Mouse (Mus musculus) forelimb bud, embryonic 11.5 days (tissue): ENCODE measurements at regions not wholly inside any gene's neighbourhood (a gene's known extent, or its start where the extent isn't known, plus 50 kb on each side); places are given as distances from the start of the nearest gene placed in this dataset.

Source experiments
- DNase-seq: peaks from one replicate; pipeline ENCODE4 v3.0.0-alpha.2; 2012; ENCODE audit warnings: low read depth, low spot score

GRCm38 (mm10) chr9:61707875-61708274 lies 206.5 kb downstream of the Rplp1 start:
- DNase-seq, result no peak

GRCm38 (mm10) chr9:61707296-61707695 lies 207.0 kb downstream of the Rplp1 start:
- no peak for DNase-seq

GRCm38 (mm10) chr9:61706263-61706755 lies 208.0 kb downstream of the Rplp1 start:
- no peak for DNase-seq

GRCm38 (mm10) chr9:61705586-61706233 lies 208.6 kb downstream of the Rplp1 start:
- DNase-seq, result no peak

- no peak for DNase-seq
These were observed 211.0 kb downstream of the Rplp1 start for GRCm38 (mm10) chr9:61703301-61703700.

- DNase-seq, result no peak
These were observed 211.9 kb downstream of the Rplp1 start for GRCm38 (mm10) chr9:61702280-61702966.

- no peak for DNase-seq
These were observed 213.8 kb downstream of the Rplp1 start for GRCm38 (mm10) chr9:61700576-61700975.

GRCm38 (mm10) chr9:61699618-61700017 lies 214.7 kb downstream of the Rplp1 start:
- DNase-seq, result no peak

DNA sequence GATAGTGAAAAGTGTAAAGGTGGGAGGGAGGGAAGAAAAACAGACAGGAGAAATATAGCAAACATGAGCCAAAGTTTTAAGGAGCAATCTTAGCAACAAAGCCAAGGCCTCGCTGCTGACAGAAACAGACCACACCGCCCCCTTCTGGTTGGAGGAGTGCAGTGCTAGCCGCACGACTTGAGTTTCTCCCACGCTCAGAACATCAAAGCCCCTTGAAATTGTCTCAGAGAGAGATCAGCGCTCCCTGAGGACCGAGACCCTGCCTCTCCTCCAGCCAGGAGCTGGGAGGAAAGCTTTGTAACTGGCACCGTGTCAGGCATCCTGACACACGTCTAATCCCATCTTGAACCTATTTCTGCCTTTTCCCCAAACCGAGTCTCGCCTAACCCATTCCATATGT lies 216.4 kb downstream of the Rplp1 start:
- peak; percentile 89 for DNase-seq

DNA sequence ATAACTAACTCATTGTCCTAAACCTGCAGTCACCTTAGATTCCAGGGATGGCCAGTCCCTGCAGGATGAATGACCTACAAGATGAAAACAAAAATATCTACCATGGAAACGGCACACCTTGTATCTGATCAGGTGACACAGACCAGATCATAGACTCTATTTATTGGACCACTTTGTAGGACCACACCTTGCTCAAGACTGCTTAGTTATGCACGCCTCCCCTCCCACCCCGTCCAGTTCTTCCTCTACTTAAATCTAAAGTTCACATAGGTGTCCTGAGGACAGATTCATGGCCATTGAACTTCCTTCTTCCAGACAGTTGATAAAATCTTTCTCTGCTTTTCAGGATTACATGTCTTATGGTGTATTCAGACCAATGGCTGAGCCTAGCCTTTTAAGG lies 217.5 kb downstream of the Rplp1 start:
- no peak for DNase-seq

DNA sequence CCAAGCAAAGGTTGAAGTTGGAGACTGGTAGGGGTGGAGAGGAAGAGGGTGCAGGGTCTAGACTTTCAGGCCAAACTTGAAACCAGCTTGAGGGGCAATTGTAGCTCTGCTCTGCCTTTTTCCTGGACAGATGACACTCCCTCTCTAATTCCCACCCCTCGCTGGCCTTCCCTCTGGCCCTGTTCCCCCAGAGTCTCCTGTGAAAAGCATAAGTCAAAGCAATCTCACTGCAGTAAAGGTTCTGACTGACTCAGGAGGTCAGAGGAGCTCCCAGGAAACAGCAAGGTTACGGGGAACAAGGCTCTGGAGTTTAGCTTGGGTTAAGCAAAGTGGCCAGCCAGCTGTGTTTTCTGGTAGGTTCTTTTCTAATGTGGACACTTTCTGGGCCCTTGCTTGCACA lies 218.5 kb downstream of the Rplp1 start:
- DNase-seq, result no peak

DNA sequence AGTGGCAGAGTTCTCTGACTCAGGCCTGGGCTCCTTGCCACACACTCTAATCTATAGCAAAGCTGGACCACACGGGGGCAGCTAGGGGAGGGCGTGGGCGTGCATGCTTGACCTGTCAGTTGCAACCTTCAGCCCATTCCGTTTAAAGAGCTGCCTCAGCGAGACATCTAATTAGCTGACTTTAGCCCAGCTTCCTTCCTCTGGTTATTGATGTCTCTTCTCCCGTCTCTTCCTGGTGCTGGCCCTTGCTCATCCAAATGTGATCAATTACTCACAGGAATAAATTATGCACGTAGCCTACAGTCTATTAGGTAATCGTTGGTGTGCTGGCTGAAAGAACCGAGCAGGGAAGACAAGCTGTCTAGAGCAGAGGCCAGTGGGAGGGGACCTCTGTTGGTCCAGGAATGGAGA lies 219.0 kb downstream of the Rplp1 start:
- no peak for DNase-seq

DNA sequence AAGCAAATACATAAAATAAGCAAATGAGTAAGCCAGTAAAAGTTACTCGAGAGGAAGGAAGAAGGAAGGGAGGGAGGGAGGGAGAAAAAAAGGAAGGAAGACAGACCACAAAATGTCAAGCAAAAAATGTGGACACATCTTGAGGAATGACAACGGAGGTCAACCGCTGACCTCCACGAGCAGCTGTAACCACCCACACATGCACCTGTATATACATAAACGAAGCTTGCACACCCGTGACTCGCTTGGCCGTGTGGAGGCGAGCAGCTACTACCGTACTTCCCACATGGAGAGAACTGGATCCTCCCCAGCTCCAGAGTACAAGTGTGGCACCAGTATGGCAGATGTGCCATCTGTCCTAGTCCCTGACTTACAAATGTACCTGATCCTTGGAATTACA lies 220.1 kb downstream of the Rplp1 start:
- DNase-seq, result no peak

DNA sequence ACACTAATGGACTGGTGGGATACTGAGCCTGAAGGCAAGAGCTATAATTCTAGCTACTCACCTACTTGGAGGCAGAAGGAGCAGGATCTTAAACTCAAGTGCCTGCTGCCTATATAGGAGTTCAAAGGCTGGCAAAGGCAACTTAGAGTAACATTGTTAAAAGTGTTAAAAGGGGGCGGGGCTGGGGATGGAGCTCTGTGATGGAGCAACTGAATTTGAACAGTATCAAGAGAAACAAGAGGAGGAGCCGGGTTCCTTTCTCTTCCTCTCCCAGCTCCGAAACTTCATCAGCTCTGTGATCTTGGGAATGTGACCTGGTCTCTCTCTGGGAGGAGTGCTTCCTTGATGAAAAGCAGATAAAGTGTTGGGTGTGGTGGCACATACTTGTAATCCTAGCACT lies 223.6 kb downstream of the Rplp1 start:
- DNase-seq, result no peak

GRCm38 (mm10) chr9:61689939-61690338 lies 224.4 kb downstream of the Rplp1 start:
- no peak for DNase-seq

DNA sequence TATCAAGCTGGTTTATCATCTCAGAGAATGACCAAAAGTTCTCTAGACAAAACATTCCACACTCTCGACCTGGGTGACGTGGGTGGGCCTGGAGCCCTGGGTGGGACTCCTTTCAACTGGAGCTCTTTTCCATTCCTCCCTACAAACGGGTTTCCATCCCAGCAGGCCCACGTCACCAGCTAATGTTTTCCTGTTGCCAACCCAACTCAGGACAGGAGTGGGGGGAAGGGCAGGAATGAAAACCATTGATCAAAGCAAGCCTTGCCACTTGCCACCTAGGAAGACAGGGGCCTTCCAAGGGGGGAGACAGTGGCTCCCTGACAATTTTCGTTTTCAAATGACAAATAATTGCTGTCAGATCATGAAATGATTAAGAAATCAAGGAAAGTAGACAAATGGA lies 224.8 kb downstream of the Rplp1 start:
- peak; percentile 65 for DNase-seq

- peak; percentile 57 for DNase-seq
These were observed 230.8 kb downstream of the Rplp1 start for GRCm38 (mm10) chr9:61683557-61683956.

GRCm38 (mm10) chr9:61682744-61683259 lies 231.5 kb downstream of the Rplp1 start:
- no peak for DNase-seq

- no peak for DNase-seq
These were observed 232.0 kb downstream of the Rplp1 start for GRCm38 (mm10) chr9:61682316-61682715.

- DNase-seq, result no peak
These were observed 232.9 kb downstream of the Rplp1 start for GRCm38 (mm10) chr9:61681406-61681805.

DNA sequence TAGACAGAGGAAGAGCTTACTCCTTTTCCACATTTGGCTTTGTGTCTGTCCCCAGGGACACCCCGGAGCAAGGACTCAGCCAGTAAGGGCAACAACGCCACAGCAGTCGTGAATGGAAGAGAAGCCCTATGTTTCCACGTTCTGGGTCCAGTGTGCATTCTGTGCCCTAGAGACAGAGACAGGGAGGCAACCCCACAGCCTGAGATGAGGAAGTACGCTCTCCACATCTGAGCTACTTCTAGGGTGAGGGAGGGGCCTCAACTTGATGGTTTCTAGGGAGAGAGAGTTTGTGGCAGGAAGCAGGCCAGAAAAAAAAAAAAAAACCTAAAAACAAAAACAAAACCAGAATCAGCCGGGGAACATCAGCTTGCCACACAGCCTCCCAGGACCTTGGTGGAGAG lies 233.4 kb downstream of the Rplp1 start:
- no peak for DNase-seq

GRCm38 (mm10) chr9:61679686-61680085 lies 234.7 kb downstream of the Rplp1 start:
- DNase-seq, result no peak

- DNase-seq, result no peak
These were observed 236.7 kb downstream of the Rplp1 start for GRCm38 (mm10) chr9:61677603-61678002.
